Mouse (Mus musculus) midbrain, embryonic 16.5 days (tissue): ENCODE data around the gene Ftsj1. TPM values are rescaled to one million over a fixed set of nuclear protein-coding genes. Genes with fewer than 3 reads are reported as not detected.

ENCODE experiments used
- ATAC-seq: fragments of 200-750 bp; cut with Nextera tagmentation; 2 replicates; pipeline ENCODE4 v1.8.0; 2017; ENCODE audit warnings: moderate TSS enrichment
- H3K27ac ChIP-seq: fragments of 300-500 bp; sonication (generic); 2 replicates; pipeline ENCODE4 v1.5.1; 2014; ENCODE audit warnings: mild to moderate bottlenecking, low read length, mixed read lengths
- H3K27me3 ChIP-seq: fragments of 300-500 bp; sonication (generic); 2 replicates; pipeline ENCODE4 v1.6.1; 2014; ENCODE audit warnings: low read depth, low read length, mixed read lengths; ENCODE audit not compliant: control insufficient read depth, insufficient read depth
- H3K36me3 ChIP-seq: fragments of 300-500 bp; sonication (generic); 2 replicates; pipeline ENCODE4 v1.6.1; 2014; ENCODE audit warnings: mild to moderate bottlenecking, low read length, moderate library complexity, mixed read lengths; ENCODE audit not compliant: control insufficient read depth, insufficient read depth
- H3K4me1 ChIP-seq: fragments of 300-500 bp; sonication (generic); 2 replicates; pipeline ENCODE4 v1.6.1; 2014; ENCODE audit warnings: mild to moderate bottlenecking, low read length, mixed read lengths; ENCODE audit not compliant: control insufficient read depth, insufficient read depth
- H3K4me2 ChIP-seq: fragments of 300-500 bp; sonication (generic); 2 replicates; pipeline ENCODE4 v1.6.1; 2014; ENCODE audit warnings: mild to moderate bottlenecking, low read length, mixed read lengths
- H3K4me3 ChIP-seq: fragments of 300-500 bp; sonication (generic); 2 replicates; pipeline ENCODE4 v1.5.1; 2014; ENCODE audit warnings: low read depth, mild to moderate bottlenecking, low read length, moderate library complexity, mixed read lengths
- H3K9ac ChIP-seq: fragments of 300-500 bp; sonication (generic); 2 replicates; pipeline ENCODE4 v1.6.1; 2014; ENCODE audit warnings: low read depth, low read length, mixed read lengths
- H3K9me3 ChIP-seq: fragments of 300-500 bp; sonication (generic); replicated peaks from 2 replicates; pipeline ENCODE4 v1.6.1; 2014; ENCODE audit warnings: mild to moderate bottlenecking, low read length, mixed read lengths; ENCODE audit not compliant: control insufficient read depth, poor library complexity, severe bottlenecking
- WGBS: fragments of 180-500 bp; shearing (Covaris S2); extraction: QIAGEN DNeasy Blood & Tissue Kit; methylation state at CpG from one replicate; pipeline ENCODE4 v1.1.7; 2014; 5-methylcytosine and 5-hydroxymethylcytosine counted together
- polyA plus RNA-seq: library from polyadenylated mRNA; unstranded; fragments of >200 nt; fragmentation: Nextera tagmentation; extraction: Ambion mirVana; gene quantifications from 2 replicates; pipeline ENCODE4 v1.2.1, GENCODE M21; 2015

The Ftsj1 gene
- polyA plus RNA-seq, 1 experiment from 2014 or later: 48.9 TPM

DNA sequence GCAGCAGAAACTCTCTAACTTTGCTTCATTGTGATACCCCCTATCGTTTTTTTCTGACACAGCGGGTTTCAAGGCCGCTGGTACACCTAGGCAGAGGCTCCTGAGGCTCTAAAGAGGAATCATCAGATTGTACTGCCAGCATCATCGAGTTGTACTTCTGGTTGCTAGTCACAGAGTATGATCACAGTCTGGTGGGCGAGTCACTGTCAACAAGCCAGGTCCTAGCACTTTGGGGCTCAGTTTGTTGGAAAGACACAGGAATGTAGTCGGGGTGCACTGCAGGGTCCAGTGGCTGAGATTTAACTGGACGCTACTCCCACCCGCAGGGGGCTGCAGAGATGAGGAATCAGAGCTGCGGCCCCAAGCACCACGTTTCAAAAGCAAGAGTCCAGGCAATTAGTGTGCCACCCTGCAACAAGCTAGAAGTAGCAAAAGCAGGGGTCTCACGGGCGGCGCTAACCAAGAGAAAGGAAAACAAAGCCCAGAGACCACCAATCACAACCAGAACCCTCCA is 60.0 kb downstream of the Ftsj1 start:
- H3K36me3 ChIP-seq: no peaks in the 10 kb centered on the region
- H3K27me3 ChIP-seq: no peaks in the 10 kb centered on the region
- H3K27ac ChIP-seq: peak overlapping the region; percentile 80
- H3K9ac ChIP-seq: peak overlapping the region; percentile 60; the same call in 1 of the 2 replicates
- H3K4me2 ChIP-seq: peak overlapping the region; percentile 70
- H3K4me1 ChIP-seq: peaks cover 4% of the 10 kb centered on the region
- H3K9me3 ChIP-seq: no peaks in the 10 kb centered on the region
- 9% methylated on average over 13 of the region's 13 CpGs for WGBS
- peak overlapping the region; percentile 52 for H3K4me3 ChIP-seq
- ATAC-seq: no peak

Other genes starting within 250 kb of the Ftsj1 start
- 0.56 and 0.58 TPM in 2 replicates for gene Glod5, start 233.9 kb downstream of the Ftsj1 start, polyA plus RNA-seq
- 39.1 and 44.6 TPM in 2 replicates for gene Suv39h1, start 177.6 kb downstream of the Ftsj1 start, polyA plus RNA-seq
- 0.12 and 0.19 TPM in 2 replicates for gene Was, start 161.9 kb downstream of the Ftsj1 start, polyA plus RNA-seq
- 70.5 and 72.8 TPM in 2 replicates for gene Wdr13, start 119.5 kb downstream of the Ftsj1 start, polyA plus RNA-seq
- gene Rbm3, start 106.5 kb downstream of the Ftsj1 start, polyA plus RNA-seq: 286 and 306 TPM in 2 replicates
- gene Tbc1d25, start 76.2 kb downstream of the Ftsj1 start, polyA plus RNA-seq: 24.4 and 24.8 TPM in 2 replicates
- gene Ebp, start 58.9 kb downstream of the Ftsj1 start, polyA plus RNA-seq: 31.7 and 35.1 TPM in 2 replicates
- gene Porcn, start 45.9 kb downstream of the Ftsj1 start, polyA plus RNA-seq: 45.5 and 47.1 TPM in 2 replicates
- 37.7 and 41.5 TPM in 2 replicates for gene Slc38a5, start 18.7 kb upstream of the Ftsj1 start, polyA plus RNA-seq
- not detected in 2 replicates for gene Ssxb10, start 75.0 kb upstream of the Ftsj1 start, polyA plus RNA-seq
- gene Ssxb9, start 114.6 kb upstream of the Ftsj1 start, polyA plus RNA-seq: not detected in 2 replicates
- gene Ssxb1, start 160.9 kb upstream of the Ftsj1 start, polyA plus RNA-seq: not detected in 2 replicates
- gene Ssxb2, start 209.3 kb upstream of the Ftsj1 start, polyA plus RNA-seq: not detected in 2 replicates